Mouse (Mus musculus) leukemia stem cell, adult 10-12 weeks (primary cell): ENCODE measurements around the gene Fam53a. TPM values are rescaled to one million over a fixed set of nuclear protein-coding genes. Genes with fewer than 3 reads are reported as not detected.

Experiments used
- polyA plus RNA-seq: library from polyadenylated mRNA; stranded (reverse); fragments of >175 nt; gene quantifications from 2 replicates; pipeline ENCODE4 v1.2.3, GENCODE M21; 2012; ENCODE audit warnings: low replicate concordance

Fam53a gene
- 99.4 and 129 TPM in 2 replicates for polyA plus RNA-seq

GRCm38 (mm10) chr5:33629301-33629987 lies at the start of gene Fam53a, which contains the start of gene Gm9903:
Gene Fam53a, minus strand, starts transcription at chr5:33629635.
Gene Gm9903, plus strand, starts transcription at chr5:33629925.

GRCm38 (mm10) chr5:33657787-33658663 lies 28.6 kb upstream of the Fam53a start, which contains the start of the genes Tacc3 and Tmem129:
Gene Tacc3, plus strand, starts transcription at chr5:33658128.
Gene Tmem129, minus strand, starts transcription at chr5:33658416.

GRCm38 (mm10) chr5:33651921-33652782 lies 22.7 kb upstream of the Fam53a start, which contains the start of gene Slbp:
Gene Slbp, minus strand, starts transcription at chr5:33652574.

Other genes with a start within 250 kb of the Fam53a start
- not detected in 2 replicates for gene Nkx1-1, start 195.7 kb downstream of the Fam53a start, polyA plus RNA-seq
- not detected in 2 replicates for gene Gm9903, start 290 bp upstream of the Fam53a start, polyA plus RNA-seq
- gene Slbp, start 22.9 kb upstream of the Fam53a start, polyA plus RNA-seq, result 121 and 170 TPM in 2 replicates
- gene Tacc3, start 28.5 kb upstream of the Fam53a start, polyA plus RNA-seq, result 21.1 and 32.2 TPM in 2 replicates
- gene Tmem129, start 28.8 kb upstream of the Fam53a start, polyA plus RNA-seq, result 7.9 and 22.7 TPM in 2 replicates
- gene Fgfr3, start 92.0 kb upstream of the Fam53a start, polyA plus RNA-seq, result 0.05 and 0.49 TPM in 2 replicates
- gene Letm1, start 153.2 kb upstream of the Fam53a start, polyA plus RNA-seq, result 34.9 and 43.8 TPM in 2 replicates
- 8.0 and 19.1 TPM in 2 replicates for gene Nsd2, start 191.1 kb upstream of the Fam53a start, polyA plus RNA-seq